Mouse (Mus musculus): ENCODE measurements around the gene Mrps5.

- no peak for TF ChIP-seq CTCF (IDR thresholded peaks at IDR 0.05)
- TF ChIP-seq EP300 (IDR thresholded peaks at IDR 0.05) = no peak
These were observed 22.0 kb downstream of the Mrps5 start for GRCm38 (mm10) chr2:127608986-127609385.
